Mouse (Mus musculus): ENCODE results near the gene Pip5k1c. TPM values are rescaled to one million over a fixed set of nuclear protein-coding genes. Genes with fewer than 3 reads are reported as not detected.

The Pip5k1c gene
- total RNA-seq (2021) = 10 to 100 TPM; 65.2 to 71.1 TPM
- long read RNA-seq, experiment 1, full-length matches to known transcripts = 19 of 35 reads
- long read RNA-seq, experiment 1, partial matches to known transcripts = 3 of 35 reads
- long read RNA-seq, experiment 1, other reads (novel, unspliced or antisense) = 13 of 35 reads
- long read RNA-seq, experiment 2, full-length matches to known transcripts = 20 of 77 reads
- long read RNA-seq, experiment 2, partial matches to known transcripts = 52 of 77 reads
- long read RNA-seq, experiment 2, other reads (novel, unspliced or antisense) = 5 of 77 reads

- peak; percentile 89 to 98 for DNase-seq (ENCODE audit: low spot score in 2 of 2)
These were observed at the start of gene Pip5k1c for GRCm38 (mm10) chr10:81292554-81293333. Pip5k1c (plus strand) TSS chr10:81292963.

- no peak for DNase-seq (ENCODE audit: low spot score in 2 of 2)
These were observed 48.6 kb upstream of the Pip5k1c start for GRCm38 (mm10) chr10:81244146-81244545.

GRCm38 (mm10) chr10:81244595-81244994 is 48.2 kb upstream of the Pip5k1c start:
- peak; percentile 71 to 72 for DNase-seq (ENCODE audit: low spot score in 2 of 2)

DNA sequence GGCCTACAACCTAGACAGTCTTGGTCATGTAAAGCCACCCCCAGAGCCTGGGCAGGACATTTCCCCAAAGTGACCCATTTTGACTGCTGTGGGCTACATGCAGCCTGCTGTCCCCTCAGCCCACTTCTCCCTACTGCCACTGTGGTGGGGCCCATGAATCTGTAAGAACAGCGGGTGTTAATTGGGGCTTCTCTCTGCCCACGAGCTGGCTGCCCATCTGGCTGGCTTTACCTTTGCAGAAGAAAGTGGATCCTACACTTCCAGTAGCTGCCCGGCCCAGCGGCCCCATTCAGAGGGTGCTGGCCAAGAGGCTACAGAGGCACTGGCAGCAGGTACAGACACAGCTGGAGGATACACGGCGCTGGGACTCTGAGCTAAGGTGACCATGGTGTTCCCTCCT is 47.6 kb upstream of the Pip5k1c start:
- no peak for DNase-seq (ENCODE audit: low spot score in 2 of 2)

GRCm38 (mm10) chr10:81247804-81248203 is 45.0 kb upstream of the Pip5k1c start:
- DNase-seq (ENCODE audit: low spot score in 2 of 2) = no peak

GRCm38 (mm10) chr10:81249442-81249841 is 43.3 kb upstream of the Pip5k1c start:
- DNase-seq (ENCODE audit: low spot score in 2 of 2) = no peak

- DNase-seq (ENCODE audit: low spot score in 2 of 2) = no peak
These were observed 40.0 kb upstream of the Pip5k1c start, which contains the start of gene Matk for GRCm38 (mm10) chr10:81252424-81253419. Matk (plus strand) TSS chr10:81252935.

DNA sequence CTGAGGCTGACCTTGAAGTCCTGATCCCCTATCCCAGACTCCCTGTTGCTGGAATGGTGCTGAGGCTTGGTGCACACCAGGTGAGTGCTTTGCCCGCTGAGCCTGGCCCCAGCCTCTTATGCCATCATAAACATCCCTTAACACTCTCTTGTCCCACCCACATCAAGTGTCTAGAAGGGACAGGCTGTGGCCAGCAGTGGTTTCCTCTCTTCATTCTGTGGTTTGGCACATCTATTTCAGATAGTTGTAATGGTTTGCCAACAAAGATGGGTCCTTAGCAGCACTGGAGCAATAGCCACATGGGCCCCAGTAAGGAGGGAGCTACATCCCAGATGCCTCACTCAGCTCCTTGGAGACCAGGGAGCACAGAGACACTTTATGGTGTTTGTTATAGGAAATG is 37.9 kb upstream of the Pip5k1c start:
- no peak for DNase-seq (ENCODE audit: low spot score in 2 of 2)

- no peak for DNase-seq (ENCODE audit: low spot score in 2 of 2)
These were observed 35.4 kb upstream of the Pip5k1c start for GRCm38 (mm10) chr10:81257158-81258039.

DNA sequence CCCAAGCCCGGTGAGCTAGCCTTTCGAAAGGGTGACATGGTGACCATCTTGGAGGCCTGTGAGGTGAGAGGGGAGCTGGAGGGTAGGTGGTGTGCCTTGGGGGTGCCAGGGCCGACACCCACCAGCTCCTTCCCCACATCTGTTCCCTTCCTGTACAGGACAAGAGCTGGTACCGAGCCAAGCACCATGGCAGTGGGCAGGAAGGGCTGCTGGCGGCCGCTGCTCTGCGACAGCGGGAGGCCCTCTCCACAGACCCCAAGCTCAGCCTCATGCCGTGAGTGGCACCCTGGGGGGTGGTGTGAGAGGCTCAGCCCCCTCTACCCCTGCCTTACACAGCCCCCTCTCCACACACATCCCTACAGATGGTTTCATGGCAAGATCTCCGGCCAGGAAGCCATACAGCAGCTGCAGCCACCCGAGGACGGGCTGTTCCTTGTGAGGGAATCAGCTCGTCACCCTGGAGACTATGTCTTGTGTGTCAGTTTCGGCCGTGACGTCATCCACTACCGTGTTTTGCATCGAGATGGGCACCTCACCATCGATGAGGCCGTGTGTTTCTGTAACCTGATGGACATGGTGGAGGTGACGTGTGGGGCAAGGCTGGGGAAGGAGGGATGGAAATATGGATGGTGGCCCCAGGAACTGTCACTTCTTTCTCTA is 33.4 kb upstream of the Pip5k1c start:
- DNase-seq (ENCODE audit: low spot score in 2 of 2) = no peak

GRCm38 (mm10) chr10:81261025-81261424 is 31.7 kb upstream of the Pip5k1c start:
- DNase-seq (ENCODE audit: low spot score in 2 of 2) = no peak

DNA sequence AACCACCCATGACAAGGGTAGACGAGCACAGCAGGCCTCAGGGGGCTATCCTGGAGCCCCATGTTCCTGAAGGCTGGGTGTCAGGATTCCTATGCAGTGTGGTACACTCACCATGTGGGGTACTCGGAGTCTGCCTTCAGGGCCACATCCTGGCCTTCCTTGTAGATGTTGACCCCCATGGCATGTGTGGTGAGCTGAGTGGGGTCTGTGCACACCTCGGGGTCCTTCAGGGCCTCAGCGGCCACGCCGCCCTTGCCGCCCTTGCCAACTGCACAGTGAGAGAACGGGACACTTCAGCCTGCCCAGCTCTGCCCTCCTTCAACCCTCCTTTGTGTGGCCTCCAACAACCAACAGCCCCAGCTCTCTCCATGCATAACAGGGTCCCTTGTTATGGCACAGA is 27.2 kb upstream of the Pip5k1c start:
- no peak for DNase-seq (ENCODE audit: low spot score in 2 of 2)

DNA sequence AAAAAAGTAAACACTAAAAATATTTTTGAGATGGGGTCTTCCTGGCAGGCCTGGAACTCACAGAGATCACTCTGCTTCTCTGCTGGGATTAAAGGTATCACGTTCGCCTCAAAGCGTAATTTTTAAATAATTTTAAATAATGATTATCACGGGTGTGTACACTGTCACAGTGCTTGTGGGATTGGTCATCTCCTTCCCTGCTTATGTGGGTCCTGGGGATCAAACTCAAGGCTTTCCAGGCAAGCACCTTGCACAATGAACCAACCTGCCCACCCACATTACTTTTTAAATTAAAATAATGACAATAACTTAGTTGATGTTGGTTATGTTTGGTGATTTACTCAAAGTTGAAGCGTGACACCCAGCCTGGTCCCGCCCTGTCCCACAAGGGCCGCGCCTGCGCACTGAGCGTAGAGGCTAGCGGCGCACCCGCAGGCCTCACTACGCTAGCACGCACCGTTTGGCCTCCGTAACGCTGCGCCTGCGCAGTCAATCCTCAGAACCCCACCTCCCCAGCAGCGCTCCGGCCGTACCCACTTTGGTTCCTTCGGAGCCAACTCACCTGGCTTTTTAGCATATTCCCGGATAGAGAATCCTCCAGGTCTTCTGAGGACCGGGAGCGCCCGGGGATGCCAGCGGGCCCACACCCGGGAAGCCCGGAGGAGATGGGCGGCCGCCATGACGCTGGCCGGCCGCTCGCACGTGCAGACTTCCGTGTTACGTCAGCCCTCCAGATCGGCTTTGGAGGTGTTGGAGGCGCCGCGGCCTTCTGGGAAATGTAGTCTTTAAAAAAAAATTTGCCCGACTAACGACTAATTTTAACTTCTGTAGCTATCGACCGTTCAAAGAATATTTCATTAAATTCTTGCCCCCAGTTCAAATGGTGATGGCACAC is 26.3 kb upstream of the Pip5k1c start, which contains the start of the genes Mrpl54 and Apba3:
Mrpl54 (minus strand) TSS at position 724 of the 895 bp plus-strand sequence.
Apba3 (plus strand) TSS at position 750 of the 895 bp plus-strand sequence.
- DNase-seq (ENCODE audit: low spot score in 2 of 2) = peak; percentile 88 to 91

GRCm38 (mm10) chr10:81268056-81268455 is 24.7 kb upstream of the Pip5k1c start:
- DNase-seq (ENCODE audit: low spot score in 2 of 2) = peak; percentile 41 to 63

GRCm38 (mm10) chr10:81268643-81269412 is 23.9 kb upstream of the Pip5k1c start:
- no peak for DNase-seq (ENCODE audit: low spot score in 2 of 2)

DNA sequence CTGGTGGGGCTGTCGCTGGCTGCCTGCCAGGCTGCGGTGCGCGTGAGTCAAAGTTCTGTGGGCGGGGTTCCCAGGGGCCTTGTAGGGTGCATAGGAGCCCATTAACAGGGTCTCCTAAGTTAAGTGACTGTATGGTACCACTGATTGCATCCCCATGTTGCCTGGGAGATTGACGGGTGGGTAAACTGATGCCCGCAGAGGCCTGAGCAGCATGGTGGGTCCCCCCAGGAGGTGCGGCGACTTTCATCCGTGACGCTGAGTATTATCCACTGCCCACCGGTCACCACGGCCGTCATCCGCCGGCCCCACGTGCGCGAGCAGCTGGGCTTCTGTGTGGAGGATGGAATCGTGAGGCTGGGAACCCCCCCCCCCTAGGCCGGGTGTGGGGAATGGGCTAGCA is 20.4 kb upstream of the Pip5k1c start:
- DNase-seq (ENCODE audit: low spot score in 2 of 2) = no peak

- no peak for DNase-seq (ENCODE audit: low spot score in 2 of 2)
These were observed 18.9 kb upstream of the Pip5k1c start for GRCm38 (mm10) chr10:81273842-81274241.

- no peak for DNase-seq (ENCODE audit: low spot score in 2 of 2)
These were observed 15.1 kb upstream of the Pip5k1c start for GRCm38 (mm10) chr10:81277676-81278075.

Data from adrenal gland, postnatal 4 days (tissue).